Mouse (Mus musculus) olfactory bulb, adult 2 months (tissue): ENCODE measurements around the gene Nlrp6. TPM values are rescaled to one million over a fixed set of nuclear protein-coding genes. Genes with fewer than 3 reads are reported as not detected.

Source experiments
- H3K27ac ChIP-seq: fragments of 200-500 bp; 2 replicates; pipeline ENCODE4 v1.5.1; 2012; ENCODE audit warnings: low read depth, low read length; ENCODE audit not compliant: insufficient read depth
- H3K4me1 ChIP-seq: fragments of 200-500 bp; 2 replicates; pipeline ENCODE4 v1.6.1; 2012; ENCODE audit warnings: low read length; ENCODE audit not compliant: control insufficient read depth, insufficient read depth
- H3K4me3 ChIP-seq: fragments of 200-500 bp; 2 replicates; pipeline ENCODE4 v1.5.1; 2012; ENCODE audit warnings: mild to moderate bottlenecking, low read depth, low read length, moderate library complexity; ENCODE audit not compliant: insufficient read depth
- CTCF ChIP-seq: fragments of 200-500 bp; IDR thresholded peaks from 2 replicates; pipeline ENCODE4 v1.5.1; 2012; ENCODE audit warnings: low read depth, mild to moderate bottlenecking, low read length, moderate library complexity; ENCODE audit not compliant: insufficient read depth
- POLR2A ChIP-seq: fragments of 200-500 bp; IDR thresholded peaks from 2 replicates; pipeline ENCODE4 v1.6.1; 2012; ENCODE audit warnings: mild to moderate bottlenecking, low read depth, low read length, moderate library complexity; ENCODE audit not compliant: insufficient read depth
- WGBS: fragments of 180-500 bp; shearing (Covaris S2); methylation state at CpG from one replicate; pipeline ENCODE4 v1.1.7; 2018; 5-methylcytosine and 5-hydroxymethylcytosine counted together
- polyA plus RNA-seq: library from polyadenylated mRNA; stranded (reverse); fragments of >200 nt; gene quantifications from 2 replicates; pipeline ENCODE4 v1.2.4, GENCODE M21; 2012; ENCODE audit warnings: low replicate concordance; ENCODE audit not compliant: missing spikeins, insufficient read depth, insufficient read length

Gene Nlrp6
- polyA plus RNA-seq, 1 experiment = not detected

DNA sequence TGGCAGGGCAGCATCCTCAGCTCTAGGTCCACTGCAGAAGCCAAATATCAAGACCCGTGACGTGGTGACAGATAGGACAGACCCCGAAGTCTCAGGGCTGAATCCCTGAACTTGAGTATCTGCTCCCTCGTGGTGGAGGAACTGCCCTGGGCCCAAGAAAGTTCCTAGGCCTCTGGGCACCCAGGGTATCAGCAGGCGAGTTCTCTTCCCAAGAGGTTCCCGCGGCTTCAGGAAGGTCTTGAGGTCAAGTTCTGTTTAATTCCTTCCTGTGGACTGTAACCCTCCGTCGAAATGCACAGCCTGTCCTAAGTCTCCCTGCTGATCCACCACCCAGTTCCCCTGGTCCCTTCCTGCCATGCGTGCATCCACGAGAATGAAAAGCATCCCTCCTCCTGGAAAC, 32.4 kb downstream of the Nlrp6 start:
- H3K4me1 ChIP-seq = peaks cover 4% of the 10 kb centered on the region; the same call in 1 of the 2 replicates
- no peak overlapping the region for H3K4me3 ChIP-seq
- no peak overlapping the region for H3K27ac ChIP-seq
- WGBS = 91% methylated on average over 11 of the region's 11 CpGs
- TF ChIP-seq POLR2A = no peak
- TF ChIP-seq CTCF = no peak

DNA sequence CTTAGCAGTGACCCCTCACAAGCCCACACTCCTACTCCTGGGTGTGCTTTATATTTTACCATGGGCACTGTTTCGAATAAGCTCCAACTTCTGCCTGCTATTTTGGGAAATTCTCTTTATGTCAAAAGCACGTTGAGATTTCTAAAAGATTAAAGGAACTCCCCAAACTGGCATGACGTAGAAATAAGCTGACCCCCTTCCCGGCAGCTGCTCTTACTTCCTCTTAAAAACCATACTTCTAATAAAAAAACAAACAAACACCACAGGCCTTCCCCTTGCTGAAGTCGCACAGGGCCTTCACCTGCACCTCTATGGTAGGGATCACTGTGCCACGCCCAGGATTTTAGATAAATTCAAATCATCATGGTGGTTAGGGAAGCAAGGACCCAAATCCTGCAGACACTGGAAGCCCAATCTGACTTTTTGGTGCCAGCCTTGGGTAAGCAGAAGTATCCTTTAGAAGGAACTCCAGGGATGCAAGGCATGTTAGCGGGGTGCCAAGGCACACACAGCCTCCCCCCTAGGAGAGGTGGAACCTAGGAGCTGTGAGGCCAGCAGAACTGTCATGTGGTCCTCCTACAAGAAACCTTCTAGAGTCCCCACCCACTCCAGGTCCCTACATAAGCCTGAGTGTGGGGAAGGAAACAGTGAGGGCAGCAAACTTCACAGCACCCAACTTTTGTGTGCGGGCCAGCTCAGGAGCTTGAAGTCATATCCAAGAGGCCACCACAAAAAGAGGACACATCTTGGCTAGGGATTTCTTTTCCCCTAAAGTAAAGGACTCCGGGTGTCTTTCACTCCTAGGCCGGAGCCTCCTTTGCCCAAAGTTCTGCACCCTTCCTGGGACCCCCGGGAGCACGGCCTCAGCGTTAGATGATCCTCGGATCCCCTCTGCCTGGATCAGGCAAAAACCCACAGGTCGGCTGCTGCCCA, 33.4 kb downstream of the Nlrp6 start:
- peaks cover 4% of the 10 kb centered on the region; the same call in 1 of the 2 replicates for H3K4me1 ChIP-seq
- no peak overlapping the region for H3K27ac ChIP-seq
- no peak for TF ChIP-seq CTCF
- TF ChIP-seq POLR2A = no peak
- 77% methylated on average over 15 of the region's 15 CpGs for WGBS
- H3K4me3 ChIP-seq = no peak overlapping the region

DNA sequence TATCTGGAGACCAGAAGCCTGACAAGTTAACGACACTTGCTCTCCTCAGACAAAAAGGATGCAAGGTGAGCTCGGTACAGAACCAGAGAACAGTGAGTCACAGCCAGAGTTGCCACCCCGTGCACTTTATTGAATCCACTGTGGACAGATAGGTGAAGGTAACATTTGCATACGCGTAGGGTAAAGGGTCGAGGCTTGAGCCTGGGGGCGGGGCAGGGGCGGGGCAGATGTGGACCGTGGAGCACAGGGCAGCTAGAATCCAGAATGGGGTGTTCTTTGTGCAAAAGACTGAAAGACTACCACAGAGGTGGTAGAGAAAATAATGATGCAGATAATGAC, 34.0 kb downstream of the Nlrp6 start:
- H3K4me3 ChIP-seq = no peak overlapping the region
- no peak for TF ChIP-seq CTCF
- TF ChIP-seq POLR2A = no peak
- H3K27ac ChIP-seq = no peak overlapping the region
- H3K4me1 ChIP-seq = peaks cover 4% of the 10 kb centered on the region; the same call in 1 of the 2 replicates
- 32% methylated on average over 9 of the region's 9 CpGs for WGBS

DNA sequence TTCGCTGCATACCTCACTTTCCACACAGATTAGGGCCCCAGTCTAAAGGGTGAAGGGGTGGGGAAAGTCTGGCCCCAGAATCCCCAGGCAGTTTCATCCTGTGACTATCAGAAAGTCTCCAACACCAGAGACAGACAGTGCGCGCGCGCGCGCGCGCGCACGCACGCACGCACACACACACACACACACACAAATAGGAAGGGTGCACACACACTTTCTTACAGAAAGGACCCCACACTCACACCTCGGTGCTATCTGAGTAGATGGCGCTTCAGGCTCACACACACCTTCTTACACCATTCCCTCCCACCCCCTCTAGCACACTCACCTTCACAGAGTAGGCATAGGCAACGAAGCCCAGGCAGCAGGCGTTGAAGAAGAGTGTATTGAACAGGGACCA, 34.6 kb downstream of the Nlrp6 start:
- TF ChIP-seq POLR2A (no peak), CTCF (no peak)
- Histone ChIP-seq H3K4me3 (peak overlapping the region; percentile 30), H3K4me1 (peaks cover 4% of the 10 kb centered on the region; the same call in 1 of the 2 replicates), H3K27ac (no peak overlapping the region)
- WGBS = 27% methylated on average over 17 of the region's 17 CpGs

- Histone ChIP-seq H3K27ac (no peak within 1 kb of the TSS), H3K4me3 (peak within 1 kb of the TSS; percentile 30), H3K4me1 (peaks cover 4% of the 10 kb centered on the region; the same call in 1 of the 2 replicates)
- 47% methylated on average over 11 of the region's 11 CpGs for WGBS
- no peak for TF ChIP-seq CTCF
- TF ChIP-seq POLR2A = no peak
These were observed 35.3 kb downstream of the Nlrp6 start, which contains the start of the genes Gm45717 and Ifitm2 for GRCm38 (mm10) chr7:140955758-140956555. Gene Gm45717 (minus strand): TSS chr7:140955937. Gene Ifitm2 (minus strand): TSS chr7:140955987.

DNA sequence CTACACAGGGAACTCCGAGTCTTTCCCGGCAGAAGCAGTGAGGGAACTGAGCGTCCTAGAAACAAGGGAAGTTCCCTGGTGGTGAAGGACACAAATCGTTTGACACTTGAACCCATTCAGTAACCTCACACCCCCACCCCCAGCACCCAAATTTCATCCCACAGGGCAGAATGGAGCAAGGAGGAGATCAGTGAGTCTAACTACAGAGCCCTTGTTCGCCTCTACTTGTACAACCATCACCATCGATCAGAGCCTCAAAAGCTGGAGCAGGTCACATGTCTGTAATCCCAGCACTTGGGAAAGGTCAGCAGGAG, 35.8 kb downstream of the Nlrp6 start:
- WGBS = 62% methylated on average over 6 of the region's 6 CpGs
- Histone ChIP-seq H3K4me1 (peaks cover 4% of the 10 kb centered on the region; the same call in 1 of the 2 replicates), H3K27ac (no peak overlapping the region), H3K4me3 (no peak overlapping the region)
- TF ChIP-seq CTCF = no peak
- TF ChIP-seq POLR2A = no peak

DNA sequence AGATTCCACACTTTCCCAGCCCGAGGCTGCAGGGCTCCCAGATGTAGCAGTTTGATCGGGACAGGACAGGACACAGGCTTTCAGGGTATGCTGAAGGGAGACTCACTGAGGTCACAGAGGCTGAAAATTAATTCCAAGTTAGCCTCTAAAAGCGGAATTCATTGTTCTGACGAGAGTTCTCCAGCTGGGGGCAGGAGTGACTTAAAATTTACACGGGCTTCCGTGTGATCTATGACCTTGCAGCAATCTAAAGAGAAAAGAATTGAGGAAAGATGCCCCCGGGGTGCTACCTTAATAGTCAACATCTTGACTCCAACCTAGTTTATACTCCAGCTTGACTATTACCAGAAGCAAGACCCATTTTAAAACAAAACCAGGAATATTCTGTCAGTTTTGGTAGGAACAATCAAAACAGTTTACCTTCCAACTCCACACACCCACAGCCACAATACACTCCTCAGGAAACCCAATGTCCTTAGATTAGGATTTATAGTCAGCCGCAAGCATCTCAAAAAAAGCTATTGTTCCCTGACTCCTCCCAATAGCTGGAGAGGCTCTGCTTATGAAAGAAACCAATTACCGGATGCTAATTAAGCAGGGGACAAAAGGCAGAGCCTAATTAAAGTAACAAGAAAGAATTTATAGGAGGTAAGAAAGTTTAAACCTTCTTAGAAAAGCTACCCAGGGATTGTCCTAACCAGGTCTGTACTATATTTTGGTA, 38.6 kb downstream of the Nlrp6 start:
- 13% methylated on average over 9 of the region's 9 CpGs for WGBS
- TF ChIP-seq CTCF (no peak), POLR2A (no peak)
- Histone ChIP-seq H3K4me1 (peaks cover 4% of the 10 kb centered on the region; the same call in 1 of the 2 replicates), H3K4me3 (no peak overlapping the region), H3K27ac (no peak overlapping the region)

DNA sequence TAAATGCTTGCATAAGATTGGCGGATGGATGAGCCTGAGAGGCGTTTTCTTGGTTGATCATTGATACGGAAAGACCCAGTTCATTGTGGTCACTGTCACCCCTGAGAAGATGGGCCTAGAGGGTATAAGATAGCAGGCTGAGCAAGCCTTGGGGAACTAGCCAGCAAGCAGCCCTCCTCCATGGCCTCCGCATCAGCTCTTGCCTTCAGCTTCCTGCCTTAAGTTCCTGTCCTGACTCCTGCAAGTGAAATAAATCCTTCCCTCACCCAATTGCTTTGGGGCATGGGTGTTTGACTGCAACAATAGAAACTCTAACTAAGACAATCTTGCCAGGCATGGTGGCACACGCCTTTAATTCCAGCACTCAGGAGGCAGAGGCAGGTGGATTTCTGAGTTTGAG, 39.3 kb downstream of the Nlrp6 start:
- no peak for TF ChIP-seq POLR2A
- no peak for TF ChIP-seq CTCF
- Histone ChIP-seq H3K4me3 (no peak overlapping the region), H3K27ac (no peak overlapping the region), H3K4me1 (peaks cover 4% of the 10 kb centered on the region; the same call in 1 of the 2 replicates)
- 82% methylated on average over 5 of the region's 5 CpGs for WGBS

DNA sequence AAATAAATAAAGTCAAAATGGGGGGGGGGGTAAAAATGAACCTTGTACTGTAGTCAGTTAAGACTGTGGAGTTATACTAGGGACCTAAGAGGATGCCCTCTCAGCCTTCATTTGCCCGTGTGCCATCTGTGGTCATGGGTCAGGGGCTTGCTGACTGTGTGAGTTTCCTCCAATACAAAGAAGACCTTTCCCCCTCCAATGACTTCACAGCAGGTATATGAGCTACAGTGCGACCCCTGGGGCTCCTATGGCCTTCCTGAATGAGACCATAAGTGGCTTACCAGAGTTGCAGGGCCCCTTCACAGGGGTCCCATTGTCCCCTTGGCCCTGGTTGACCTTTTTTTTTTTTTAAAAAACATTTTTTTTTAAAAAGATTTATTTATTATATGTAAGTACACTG, 40.7 kb downstream of the Nlrp6 start:
- H3K4me3 ChIP-seq = no peak overlapping the region
- WGBS = 88% methylated on average over 2 of the region's 2 CpGs

More for the DNA sequence above, 40.7 kb downstream of the Nlrp6 start:
- peaks cover 2% of the 10 kb centered on the region; the same call in 1 of the 2 replicates for H3K4me1 ChIP-seq
- no peak overlapping the region for H3K27ac ChIP-seq
- TF ChIP-seq POLR2A = no peak
- no peak for TF ChIP-seq CTCF
